Mouse (Mus musculus) right cerebral cortex, postnatal 36 days (tissue): ENCODE data around the gene 4930426L09Rik.
"Not testable (repeated sequence)": the region's sequence is repeated elsewhere in the genome, so short reads cannot be mapped to it uniquely, and the experiment has no call there.

Experiments
- DNase-seq, 2 experiments: peaks; one replicate each; pipeline ENCODE4 v3.0.0; 2022; ENCODE audit warnings: low spot score in 2 of 2, mixed read lengths in 1 of 2

Gene 4930426L09Rik

GRCm38 (mm10) chr2:18970461-18970860 lies 27.7 kb upstream of the 4930426L09Rik start:
- DNase-seq, result no peak

GRCm38 (mm10) chr2:18971564-18971963 lies 26.6 kb upstream of the 4930426L09Rik start:
- DNase-seq, result no peak

- no peak for DNase-seq
Measured at GRCm38 (mm10) chr2:18974882-18975645, 23.1 kb upstream of the 4930426L09Rik start.

- no peak for DNase-seq
Measured at GRCm38 (mm10) chr2:18976175-18976574, 22.0 kb upstream of the 4930426L09Rik start.

GRCm38 (mm10) chr2:18977201-18977805 lies 20.8 kb upstream of the 4930426L09Rik start:
- no peak for DNase-seq

GRCm38 (mm10) chr2:18979046-18979445 lies 19.1 kb upstream of the 4930426L09Rik start:
- no peak for DNase-seq

GRCm38 (mm10) chr2:18979675-18980074 lies 18.5 kb upstream of the 4930426L09Rik start:
- no peak for DNase-seq

GRCm38 (mm10) chr2:18982581-18982980 lies 15.6 kb upstream of the 4930426L09Rik start:
- DNase-seq, result no peak

GRCm38 (mm10) chr2:18983546-18983945 lies 14.6 kb upstream of the 4930426L09Rik start:
- DNase-seq, result no peak

GRCm38 (mm10) chr2:18984095-18984847 lies 13.9 kb upstream of the 4930426L09Rik start:
- no peak for DNase-seq

GRCm38 (mm10) chr2:18985506-18985905 lies 12.6 kb upstream of the 4930426L09Rik start:
- DNase-seq, result no peak

GRCm38 (mm10) chr2:18988885-18989284 lies 9.3 kb upstream of the 4930426L09Rik start:
- DNase-seq, result no peak

- DNase-seq, result no peak
Measured at GRCm38 (mm10) chr2:18992512-18993510, 5.3 kb upstream of the 4930426L09Rik start.

- DNase-seq, result no peak
Measured at GRCm38 (mm10) chr2:18996451-18997211, 1.5 kb upstream of the 4930426L09Rik start.

GRCm38 (mm10) chr2:18997387-18997971 lies 664 bp upstream of the 4930426L09Rik start:
- DNase-seq, result no peak

GRCm38 (mm10) chr2:18999395-18999794 lies 1.3 kb downstream of the 4930426L09Rik start:
- DNase-seq, result no peak

GRCm38 (mm10) chr2:19004801-19005200 lies 6.7 kb downstream of the 4930426L09Rik start:
- DNase-seq, result no peak

- DNase-seq, result no peak
Measured at GRCm38 (mm10) chr2:19006124-19006523, 8.0 kb downstream of the 4930426L09Rik start.

GRCm38 (mm10) chr2:19007580-19007979 lies 9.4 kb downstream of the 4930426L09Rik start:
- DNase-seq, result no peak

- DNase-seq, result not testable (repeated sequence)
Measured at GRCm38 (mm10) chr2:19010541-19010940, 12.4 kb downstream of the 4930426L09Rik start.
